Mouse (Mus musculus) midbrain, postnatal 0 days (tissue): ENCODE results near the gene Pamr1. TPM values are rescaled to one million over a fixed set of nuclear protein-coding genes. Genes with fewer than 3 reads are reported as not detected.

Experiments used
- ATAC-seq: fragments of 200-750 bp; cut with Nextera tagmentation; 2 replicates; pipeline ENCODE4 v1.8.0; 2017; ENCODE audit warnings: moderate number of reproducible peaks, mild to moderate bottlenecking, moderate TSS enrichment, moderate library complexity; ENCODE audit not compliant: low FRiP score
- DNase-seq: peaks from one replicate; pipeline ENCODE4 v3.0.0-alpha.2; 2015; ENCODE audit warnings: low spot score
- H3K27ac ChIP-seq: fragments of 300-500 bp; sonication (generic); 2 replicates; pipeline ENCODE4 v1.5.1; 2014; ENCODE audit warnings: low read depth, mild to moderate bottlenecking, low read length, mixed read lengths
- H3K27me3 ChIP-seq: fragments of 300-500 bp; sonication (generic); 2 replicates; pipeline ENCODE4 v1.6.1; 2014; ENCODE audit warnings: low read length, control low read depth, mixed read lengths; ENCODE audit not compliant: insufficient read depth
- H3K36me3 ChIP-seq: fragments of 300-500 bp; sonication (generic); 2 replicates; pipeline ENCODE4 v1.6.1; 2014; ENCODE audit warnings: low read length, control low read depth, mixed read lengths; ENCODE audit not compliant: insufficient read depth
- H3K4me1 ChIP-seq: fragments of 300-500 bp; sonication (generic); 2 replicates; pipeline ENCODE4 v1.6.1; 2014; ENCODE audit warnings: mild to moderate bottlenecking, control low read depth, antibody characterized with exemption, low read length, mixed read lengths; ENCODE audit not compliant: insufficient read depth
- H3K4me2 ChIP-seq: fragments of 300-500 bp; sonication (generic); 2 replicates; pipeline ENCODE4 v1.6.1; 2014; ENCODE audit warnings: low read depth, mild to moderate bottlenecking, low read length, mixed read lengths; ENCODE audit not compliant: poor library complexity, severe bottlenecking
- H3K4me3 ChIP-seq: fragments of 300-500 bp; sonication (generic); 2 replicates; pipeline ENCODE4 v1.5.1; 2014; ENCODE audit warnings: low read depth, mild to moderate bottlenecking, low read length, moderate library complexity
- H3K9ac ChIP-seq: fragments of 300-500 bp; sonication (generic); replicated peaks from 2 replicates; pipeline ENCODE4 v1.6.1; 2014; ENCODE audit warnings: mild to moderate bottlenecking, low read length, moderate library complexity, mixed read lengths; ENCODE audit not compliant: poor library complexity, severe bottlenecking
- H3K9me3 ChIP-seq: fragments of 300-500 bp; sonication (generic); 2 replicates; pipeline ENCODE4 v1.6.1; 2016; ENCODE audit warnings: low read length, control low read depth
- CTCF ChIP-seq: IDR thresholded peaks from 2 replicates; pipeline ENCODE4 v1.5.1; 2016; ENCODE audit warnings: antibody characterized with exemption, mild to moderate bottlenecking
- WGBS: fragments of 180-500 bp; shearing (Covaris S2); extraction: QIAGEN DNeasy Blood & Tissue Kit; methylation state at CpG from one replicate; pipeline ENCODE4 v1.1.7; 2014; 5-methylcytosine and 5-hydroxymethylcytosine counted together
- polyA plus RNA-seq: library from polyadenylated mRNA; unstranded; fragments of >200 nt; fragmentation: Nextera tagmentation; extraction: Ambion mirVana; gene quantifications from 2 replicates; pipeline ENCODE4 v1.2.1, GENCODE M21; 2015
- total RNA-seq: library from RNA; depleted of rRNA; stranded (reverse); fragments of >200 nt; gene quantifications from 2 replicates; pipeline ENCODE4 v1.2.3, GENCODE M21; 2014

The Pamr1 gene
- total and polyA plus RNA-seq, 2 experiments from 2014 or later, result 4.8 to 10.3 TPM

GRCm38 (mm10) chr2:102551594-102551993, 1.8 kb downstream of the Pamr1 start:
- H3K4me3 ChIP-seq, result no peak overlapping the region
- no peak for ATAC-seq
- H3K36me3 ChIP-seq, result no peaks in the 10 kb centered on the region
- DNase-seq, result no peak
- H3K4me2 ChIP-seq, result no peak overlapping the region
- H3K27ac ChIP-seq, result no peak overlapping the region
- TF ChIP-seq CTCF, result peak; percentile 10; the same call in 1 of the 2 replicates
- WGBS, result 62% methylated on average over 3 of the region's 3 CpGs
- no peak overlapping the region for H3K9ac ChIP-seq
- no peaks in the 10 kb centered on the region for H3K9me3 ChIP-seq
- no peaks in the 10 kb centered on the region; the same call in 1 of the 2 replicates for H3K4me1 ChIP-seq
- H3K27me3 ChIP-seq, result no peaks in the 10 kb centered on the region

- Histone ChIP-seq H3K4me2 (no peak overlapping the region), H3K9ac (no peak overlapping the region), H3K27ac (no peak overlapping the region), H3K4me3 (no peak overlapping the region), H3K36me3 (no peaks in the 10 kb centered on the region), H3K27me3 (no peaks in the 10 kb centered on the region), H3K4me1 (no peaks in the 10 kb centered on the region; the same call in 1 of the 2 replicates), H3K9me3 (no peaks in the 10 kb centered on the region)
- 64% methylated on average over 5 of the region's 5 CpGs for WGBS
- TF ChIP-seq CTCF, result no peak
- no peak for ATAC-seq
- DNase-seq, result peak; percentile 5
Measured at GRCm38 (mm10) chr2:102552095-102552537, 2.3 kb downstream of the Pamr1 start.

GRCm38 (mm10) chr2:102557085-102557484, 7.3 kb downstream of the Pamr1 start:
- no peak overlapping the region for H3K27ac ChIP-seq
- TF ChIP-seq CTCF, result no peak
- no peak for DNase-seq

GRCm38 (mm10) chr2:102558965-102559364, 9.2 kb downstream of the Pamr1 start:
- H3K4me1 ChIP-seq, result no peaks in the 10 kb centered on the region
- no peak overlapping the region for H3K4me3 ChIP-seq
- no peak for TF ChIP-seq CTCF
- no peak overlapping the region for H3K4me2 ChIP-seq
- no peaks in the 10 kb centered on the region for H3K9me3 ChIP-seq
- H3K9ac ChIP-seq, result no peak overlapping the region
- 78% methylated on average over 12 of the region's 12 CpGs for WGBS
- no peaks in the 10 kb centered on the region for H3K27me3 ChIP-seq
- no peaks in the 10 kb centered on the region for H3K36me3 ChIP-seq
- H3K27ac ChIP-seq, result no peak overlapping the region
- DNase-seq, result no peak
- ATAC-seq, result no peak

More at GRCm38 (mm10) chr2:102557085-102557484, 7.3 kb downstream of the Pamr1 start:
- no peak overlapping the region for H3K4me2 ChIP-seq
- no peak overlapping the region for H3K4me3 ChIP-seq
- no peaks in the 10 kb centered on the region for H3K4me1 ChIP-seq
- no peaks in the 10 kb centered on the region for H3K9me3 ChIP-seq
- WGBS, result 78% methylated on average over 4 of the region's 4 CpGs
- no peaks in the 10 kb centered on the region for H3K27me3 ChIP-seq
- H3K9ac ChIP-seq, result no peak overlapping the region
- no peak for ATAC-seq
- no peaks in the 10 kb centered on the region for H3K36me3 ChIP-seq

GRCm38 (mm10) chr2:102563848-102564247, 14.0 kb downstream of the Pamr1 start:
- H3K27ac ChIP-seq, result no peak overlapping the region
- 76% methylated on average over 1 of the region's 1 CpGs for WGBS

GRCm38 (mm10) chr2:102579248-102579647, 29.4 kb downstream of the Pamr1 start:
- TF ChIP-seq CTCF, result no peak
- Histone ChIP-seq H3K27me3 (no peaks in the 10 kb centered on the region), H3K4me1 (no peaks in the 10 kb centered on the region), H3K9ac (no peak overlapping the region), H3K9me3 (no peaks in the 10 kb centered on the region), H3K4me3 (no peak overlapping the region), H3K4me2 (no peak overlapping the region), H3K36me3 (no peaks in the 10 kb centered on the region), H3K27ac (no peak overlapping the region)
- 86% methylated on average over 4 of the region's 4 CpGs for WGBS
- no peak for DNase-seq
- no peak for ATAC-seq

More at GRCm38 (mm10) chr2:102563848-102564247, 14.0 kb downstream of the Pamr1 start:
- DNase-seq (no peak), ATAC-seq (no peak)
- H3K4me2 ChIP-seq, result no peak overlapping the region
- H3K4me3 ChIP-seq, result no peak overlapping the region
- no peak for TF ChIP-seq CTCF
- no peaks in the 10 kb centered on the region for H3K27me3 ChIP-seq
- no peaks in the 10 kb centered on the region for H3K36me3 ChIP-seq
- H3K9ac ChIP-seq, result no peak overlapping the region
- no peaks in the 10 kb centered on the region for H3K4me1 ChIP-seq
- H3K9me3 ChIP-seq, result no peaks in the 10 kb centered on the region
